Comparison of ENCODE assay signal across 10 mouse cellular contexts in the genomic region with DNA sequence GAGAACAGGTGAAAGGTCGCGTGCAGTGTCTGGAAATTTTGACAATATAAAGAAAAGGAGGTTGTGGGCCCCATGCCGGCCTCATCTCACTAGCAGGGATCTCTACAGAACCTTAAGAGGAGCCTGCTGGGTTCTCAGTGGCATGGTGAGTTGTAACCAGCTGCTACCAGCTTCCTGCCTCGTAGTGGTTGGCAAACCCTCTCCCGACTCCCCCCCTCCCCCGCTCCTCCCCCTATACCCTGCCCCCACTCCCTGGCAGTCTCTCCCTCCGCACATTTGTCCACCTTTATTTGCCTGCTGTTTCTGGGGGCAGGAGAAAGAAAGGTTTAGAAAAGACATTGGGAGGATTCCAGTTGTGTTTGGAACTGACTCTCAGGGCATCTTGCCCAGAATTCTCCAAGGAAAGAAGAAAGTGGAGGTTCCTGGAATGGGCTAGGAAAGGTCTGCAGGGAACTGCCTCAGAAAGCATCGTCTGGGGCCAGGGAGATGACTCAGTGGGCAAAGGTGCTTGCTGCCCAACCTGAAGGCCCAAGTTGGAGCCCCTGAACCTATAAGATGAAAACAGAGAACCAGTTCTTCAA. TPM values are rescaled to one million over a fixed set of nuclear protein-coding genes. Genes with fewer than 3 reads are reported as not detected.
A peak's percentile ranks its signal among the peaks of the same experiment; 100 is the strongest.
DNase-seq lines count a peak whose midpoint lies in the region; ATAC-seq and TF ChIP-seq lines count a peak whose summit lies in the region.
"Had no signal": no experiment of that assay in that cellular context is flagged by ENCODE, and none has a peak within 500 bp of the region (broad histone marks: within the 10 kb centered on the region; RNA-seq: fewer than 3 reads in every experiment).

No protein-coding gene starts in this region.

- no peak for TF ChIP-seq EP300 in lung, postnatal 0 days (IDR thresholded peaks at IDR 0.05)
- no peak for TF ChIP-seq EP300 in stomach, postnatal 0 days (optimal IDR thresholded peaks at IDR 0.05)

- no peak overlapping the region for H3K4me2 ChIP-seq in heart, embryonic 15.5 days
- no peak overlapping the region for H3K4me2 ChIP-seq in lung, postnatal 0 days (replicated peaks; ENCODE audit: low read depth, low read length)
- no peak overlapping the region for H3K4me2 ChIP-seq in stomach, postnatal 0 days (replicated peaks; ENCODE audit: low read depth)

- no peaks in the 10 kb centered on the region for H3K9me3 ChIP-seq in heart, embryonic 15.5 days (replicated peaks)
- H3K9me3 ChIP-seq in lung, postnatal 0 days (ENCODE audit: low read length) = no peaks in the 10 kb centered on the region
- H3K9me3 ChIP-seq in stomach, postnatal 0 days (ENCODE audit: control insufficient read depth, low read length) = no peaks in the 10 kb centered on the region

- WGBS in heart, embryonic 15.5 days = 47% methylated on average over 8 of the region's 8 CpGs
- WGBS in lung, postnatal 0 days = 37% methylated on average over 8 of the region's 8 CpGs
- 24% methylated on average over 8 of the region's 8 CpGs for WGBS in stomach, postnatal 0 days

- DNase-seq in heart, postnatal 4 days = no peak
- DNase-seq in right cerebral cortex, adult 18-20 months = peak; percentile 45
- DNase-seq in right cerebral cortex, postnatal 10 days (ENCODE audit: low spot score in 2 of 2) = no peak
- no peak for DNase-seq in lung, postnatal 0 days (ENCODE audit: low spot score)
- peak; percentile 37 for DNase-seq in stomach, postnatal 0 days (ENCODE audit: low spot score)
- DNase-seq in gastrocnemius, postnatal 4 days (ENCODE audit: low spot score in 2 of 2) = no peak
- no peak for DNase-seq in yolk sac, embryonic 10.5 days (ENCODE audit: low spot score)

- H3K36me3 ChIP-seq in heart, embryonic 15.5 days = no peaks in the 10 kb centered on the region
- no peaks in the 10 kb centered on the region for H3K36me3 ChIP-seq in lung, postnatal 0 days (ENCODE audit: insufficient read depth, low read length)
- no peaks in the 10 kb centered on the region for H3K36me3 ChIP-seq in stomach, postnatal 0 days (ENCODE audit: control insufficient read depth, insufficient read depth, low read length)

- no peak overlapping the region for H3K4me3 ChIP-seq in heart, embryonic 15.5 days
- H3K4me3 ChIP-seq in lung, postnatal 0 days (ENCODE audit: low read depth, low read length) = no peak overlapping the region
- H3K4me3 ChIP-seq in stomach, postnatal 0 days (ENCODE audit: low read depth, low read length) = no peak overlapping the region
- H3K4me3 ChIP-seq: layer of hippocampus, adult 2 months had no signal

- H3K4me1 ChIP-seq in heart, embryonic 15.5 days (replicated peaks) = peaks cover 8% of the 10 kb centered on the region; the same call in 1 of the 2 replicates
- H3K4me1 ChIP-seq in lung, postnatal 0 days (ENCODE audit: insufficient read depth, low read depth, low read length) = peaks cover 19% of the 10 kb centered on the region; the same call in 1 of the 2 replicates
- no peaks in the 10 kb centered on the region; the same call in 1 of the 2 replicates for H3K4me1 ChIP-seq in stomach, postnatal 0 days (replicated peaks; ENCODE audit: control insufficient read depth, insufficient read depth)

- peak overlapping the region; percentile 7; the same call in 1 of the 2 replicates for H3K27ac ChIP-seq in heart, embryonic 15.5 days
- peak overlapping the region; percentile 54 for H3K27ac ChIP-seq in lung, postnatal 0 days (ENCODE audit: low read length)
- H3K27ac ChIP-seq in stomach, postnatal 0 days (replicated peaks) = peak overlapping the region; percentile 49; the same call in 1 of the 2 replicates
- H3K27ac ChIP-seq: layer of hippocampus, adult 2 months had no signal

- H3K9ac ChIP-seq in heart, embryonic 15.5 days = no peak overlapping the region
- no peak overlapping the region for H3K9ac ChIP-seq in lung, postnatal 0 days (replicated peaks; ENCODE audit: low read depth)
- no peak overlapping the region for H3K9ac ChIP-seq in stomach, postnatal 0 days (ENCODE audit: low read length)

- no peak for ATAC-seq in heart, embryonic 15.5 days (replicated peaks; ENCODE audit: insufficient number of reproducible peaks, insufficient read depth, low FRiP score, low read depth)
- peak; percentile 67 for ATAC-seq in lung, postnatal 0 days
- ATAC-seq in stomach, postnatal 0 days (ENCODE audit: low FRiP score, low TSS enrichment) = 0 out of 2 replicates have a peak, but pooled peaks have one; percentile 45

- H3K27me3 ChIP-seq in heart, embryonic 15.5 days = 0 out of 2 replicates have a peak, but pooled peaks cover 6% of the 10 kb centered on the region
- H3K27me3 ChIP-seq in lung, postnatal 0 days (replicated peaks; ENCODE audit: insufficient read depth, low read length) = no peaks in the 10 kb centered on the region
- H3K27me3 ChIP-seq in stomach, postnatal 0 days (ENCODE audit: control insufficient read depth, insufficient read depth, low read length) = no peaks in the 10 kb centered on the region

- TF ChIP-seq CTCF in lung, postnatal 0 days (IDR thresholded peaks at IDR 0.05) = no peak
- no peak for TF ChIP-seq CTCF in stomach, postnatal 0 days (IDR thresholded peaks at IDR 0.05; ENCODE audit: low read depth)

RNA-seq across cellular contexts. Expression of a gene that starts 8.0 kb away (rescaled TPM):
- 3.0 and 3.3 TPM in 2 replicates for polyA plus RNA-seq in heart, embryonic 15.5 days (2015; fragmentation: Nextera tagmentation; extraction: Ambion mirVana)
- 1 to 10 TPM; 1.9 to 2.5 TPM for total RNA-seq in heart, postnatal 4 days (2021)
- 0.23 and 0.40 TPM in 2 replicates for polyA plus RNA-seq in lung, postnatal 0 days (2015; fragmentation: Nextera tagmentation; extraction: Ambion mirVana)
- 8.4 and 10.1 TPM in 2 replicates for polyA plus RNA-seq in stomach, postnatal 0 days (2015; fragmentation: Nextera tagmentation; extraction: Ambion mirVana)
- total RNA-seq in gastrocnemius, postnatal 4 days (2021) = under 1 TPM; 0.34 to 0.57 TPM
- total RNA-seq: megakaryocyte, adult 5-6 weeks had no signal

RNA-seq across cellular contexts. Expression of a gene that starts 28.7 kb away (rescaled TPM):
- polyA plus RNA-seq in heart, embryonic 15.5 days (2015; fragmentation: Nextera tagmentation; extraction: Ambion mirVana) = 0.05 and 0.15 TPM in 2 replicates
- total RNA-seq in heart, postnatal 4 days (2021) = under 1 TPM; 0.14 to 0.19 TPM
- 0.04 and 0.06 TPM in 2 replicates for polyA plus RNA-seq in lung, postnatal 0 days (2015; fragmentation: Nextera tagmentation; extraction: Ambion mirVana)
- 1.2 and 1.4 TPM in 2 replicates for polyA plus RNA-seq in stomach, postnatal 0 days (2015; fragmentation: Nextera tagmentation; extraction: Ambion mirVana)
- 1 to 10 TPM in 1 of 2 experiments, under 1 TPM in 1; 0.21 to 1.0 TPM for total RNA-seq in gastrocnemius, postnatal 4 days (2021)
- total RNA-seq: megakaryocyte, adult 5-6 weeks had no signal

Comparison
In these comparisons a context has a peak if more than half of its experiments do, and no peak if none do; other contexts are left out.
1. DNase-seq: peak in right cerebral cortex, adult 18-20 months (single experiment) and stomach, postnatal 0 days (single experiment); none in heart, postnatal 4 days (single experiment), right cerebral cortex, postnatal 10 days (0 of 2), lung, postnatal 0 days (single experiment), gastrocnemius, postnatal 4 days (0 of 2) and yolk sac, embryonic 10.5 days (single experiment).
2. Peak in every context shown above with its lines, with median percentiles within 50 percentile points of each other: H3K27ac ChIP-seq.